Mouse (Mus musculus): Measurements from ENCODE around the gene Ankrd55. TPM values are rescaled to one million over a fixed set of nuclear protein-coding genes. Genes with fewer than 3 reads are reported as not detected.

Gene Ankrd55
- total and polyA plus RNA-seq, 3 experiments, result not detected

GRCm38 (mm10) chr13:112278251-112278650, 10.0 kb upstream of the Ankrd55 start:
- Histone ChIP-seq H3K79me2 (ENCODE audit: control insufficient read depth, insufficient read depth, low read length, poor library complexity) (no peaks in the 10 kb centered on the region), H3K4me3 (ENCODE audit: control insufficient read depth in 1 of 2, insufficient read depth in 1 of 2, low read depth in 2 of 2, low read length in 2 of 2) (no peak overlapping the region), H3K27ac (ENCODE audit: control insufficient read depth, low read depth, low read length) (no peak overlapping the region), H3K9ac (ENCODE audit: control insufficient read depth, low read depth, low read length, poor library complexity, severe bottlenecking) (no peak overlapping the region), H3K4me1 (ENCODE audit: control insufficient read depth in 1 of 2, insufficient read depth in 2 of 2, low read length in 2 of 2) (peaks cover 4 to 11% of the 10 kb centered on the region in 2 experiments), H3K9me3 (replicated peaks; ENCODE audit: insufficient read depth, low read length) (no peaks in the 10 kb centered on the region), H3K36me3 (ENCODE audit: control insufficient read depth in 1 of 2, insufficient read depth in 2 of 2, low read length in 2 of 2) (peaks cover 0 to 5% of the 10 kb centered on the region in 2 experiments; a peak in 2 of 4 replicates), H3K27me3 (ENCODE audit: control insufficient read depth in 1 of 2, insufficient read depth in 2 of 2, low read length in 2 of 2) (no peaks in the 10 kb centered on the region)
- no peak for DNase-seq (ENCODE audit: low read depth, low spot score)
- no peak for TF ChIP-seq POLR2A (IDR thresholded peaks at IDR 0.05; ENCODE audit: control insufficient read depth in 1 of 2, insufficient read depth in 1 of 2, low read depth in 1 of 2, low read length in 2 of 2, poor library complexity in 1 of 2)
- no peak for TF ChIP-seq HCFC1 (IDR thresholded peaks at IDR 0.05; ENCODE audit: low read depth, low read length)
- no peak for TF ChIP-seq POLR2AphosphoS5 (IDR thresholded peaks at IDR 0.05; ENCODE audit: borderline replicate concordance, low read depth, low read length)
- no peak for TF ChIP-seq ZNF384 (IDR thresholded peaks at IDR 0.05; ENCODE audit: low read depth, low read length)
- TF ChIP-seq MYB (IDR thresholded peaks at IDR 0.05; ENCODE audit: low read depth, low read length), result no peak
- TF ChIP-seq MYC (IDR thresholded peaks at IDR 0.05; ENCODE audit: low read depth, low read length), result no peak
- TF ChIP-seq ZC3H11A (IDR thresholded peaks at IDR 0.05; ENCODE audit: low read depth, low read length), result no peak
- TF ChIP-seq KAT2A (conservative IDR thresholded peaks at IDR 0.05; ENCODE audit: low read depth, low read length), result no peak
- TF ChIP-seq BHLHE40 (IDR thresholded peaks at IDR 0.05; ENCODE audit: borderline replicate concordance, low read depth, low read length), result no peak
- TF ChIP-seq USF1 (IDR thresholded peaks at IDR 0.05; ENCODE audit: low read depth, low read length), result no peak
- no peak for TF ChIP-seq E2F4 (IDR thresholded peaks at IDR 0.05; ENCODE audit: borderline replicate concordance, low read depth, low read length)
- TF ChIP-seq MAZ (IDR thresholded peaks at IDR 0.05; ENCODE audit: low read depth, low read length), result no peak
- no peak for TF ChIP-seq RCOR1 (IDR thresholded peaks at IDR 0.05; ENCODE audit: low read depth, low read length)
- no peak for TF ChIP-seq CHD2 (IDR thresholded peaks at IDR 0.05; ENCODE audit: low read length)
- no peak for TF ChIP-seq SIN3A (IDR thresholded peaks at IDR 0.05; ENCODE audit: low read length)
- TF ChIP-seq ZKSCAN1 (IDR thresholded peaks at IDR 0.05; ENCODE audit: low read depth, low read length), result no peak
- no peak for TF ChIP-seq SMC3 (IDR thresholded peaks at IDR 0.05; ENCODE audit: low read depth, low read length)

GRCm38 (mm10) chr13:112287135-112287534, 1.1 kb upstream of the Ankrd55 start:
- Histone ChIP-seq H3K36me3 (ENCODE audit: control insufficient read depth in 1 of 2, insufficient read depth in 2 of 2, low read length in 2 of 2) (peaks cover 0 to 16% of the 10 kb centered on the region in 2 experiments; a peak in 2 of 4 replicates), H3K4me3 (ENCODE audit: control insufficient read depth in 1 of 2, insufficient read depth in 1 of 2, low read depth in 2 of 2, low read length in 2 of 2) (no peak overlapping the region), H3K4me1 (ENCODE audit: control insufficient read depth in 1 of 2, insufficient read depth in 2 of 2, low read length in 2 of 2) (peaks cover 12 to 24% of the 10 kb centered on the region in 2 experiments), H3K27ac (ENCODE audit: control insufficient read depth, low read depth, low read length) (peak overlapping the region; percentile 85), H3K9me3 (replicated peaks; ENCODE audit: insufficient read depth, low read length) (no peaks in the 10 kb centered on the region), H3K9ac (ENCODE audit: control insufficient read depth, low read depth, low read length, poor library complexity, severe bottlenecking) (no peak overlapping the region), H3K79me2 (ENCODE audit: control insufficient read depth, insufficient read depth, low read length, poor library complexity) (no peaks in the 10 kb centered on the region), H3K27me3 (ENCODE audit: control insufficient read depth in 1 of 2, insufficient read depth in 2 of 2, low read length in 2 of 2) (no peaks in the 10 kb centered on the region)
- peak; percentile 98 for TF ChIP-seq MAFK (IDR thresholded peaks at IDR 0.05; ENCODE audit: borderline replicate concordance, low read depth, low read length)
- TF ChIP-seq SIN3A (IDR thresholded peaks at IDR 0.05; ENCODE audit: low read length), result 0 out of 2 replicates have a peak, but pooled peaks have one; percentile 24
- peak; percentile 61 for TF ChIP-seq MYB (IDR thresholded peaks at IDR 0.05; ENCODE audit: low read depth, low read length)
- 0 out of 2 replicates have a peak, but pooled peaks have one; percentile 15 for TF ChIP-seq MYC (IDR thresholded peaks at IDR 0.05; ENCODE audit: low read depth, low read length)
- TF ChIP-seq POLR2AphosphoS5 (IDR thresholded peaks at IDR 0.05; ENCODE audit: borderline replicate concordance, low read depth, low read length), result no peak
- TF ChIP-seq ZMIZ1 (IDR thresholded peaks at IDR 0.05; ENCODE audit: low read depth, low read length), result no peak
- peak; percentile 63 to 91; a peak in 3 of 4 replicates for TF ChIP-seq EP300 (IDR thresholded peaks at IDR 0.05; ENCODE audit: low read depth in 1 of 2, low read length in 2 of 2)
- peak; percentile 65; the same call in 1 of the 2 replicates for TF ChIP-seq JUND (IDR thresholded peaks at IDR 0.05; ENCODE audit: low read depth, low read length)
- TF ChIP-seq UBTF (IDR thresholded peaks at IDR 0.05; ENCODE audit: borderline replicate concordance, insufficient read depth, low read depth, low read length), result no peak
- TF ChIP-seq SMC3 (IDR thresholded peaks at IDR 0.05; ENCODE audit: low read depth, low read length), result no peak
- peak; percentile 99 for TF ChIP-seq GABPA (IDR thresholded peaks at IDR 0.05; ENCODE audit: low read depth, low read length)
- peak; percentile 98 for TF ChIP-seq ETS1 (IDR thresholded peaks at IDR 0.05; ENCODE audit: low read depth, low read length)
- DNase-seq (ENCODE audit: low read depth, low spot score), result peak; percentile 86
